Mouse (Mus musculus): ENCODE results near the gene Irgc1.

DNA sequence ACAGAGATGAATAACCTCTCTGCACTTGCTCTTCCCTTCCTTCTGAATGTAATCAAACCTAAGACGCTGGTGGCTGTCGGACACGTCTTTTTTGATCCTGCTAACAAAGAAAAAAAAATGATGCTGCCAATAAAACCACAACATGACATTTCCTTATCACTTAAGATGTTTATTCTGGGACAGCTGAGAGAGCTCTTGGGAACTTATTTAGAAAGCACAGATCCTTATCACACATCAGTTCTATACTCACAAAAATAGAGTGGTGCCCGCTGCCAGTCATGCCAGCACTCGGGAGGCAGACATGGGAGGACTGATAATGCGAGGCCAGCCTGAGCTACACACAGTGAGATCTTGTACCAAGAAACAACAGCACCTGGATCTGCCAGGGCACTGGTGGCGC lies 12.2 kb downstream of the Irgc1 start:
- no peak for TF ChIP-seq CTCF (conservative IDR thresholded peaks at IDR 0.05; ENCODE audit: low read length)
- no peak for TF ChIP-seq NANOG (IDR thresholded peaks at IDR 0.05; ENCODE audit: borderline replicate concordance, low read length)

All from E14TG2a.4 (cell line).